Mouse (Mus musculus): ENCODE measurements around the gene Catip. TPM values are rescaled to one million over a fixed set of nuclear protein-coding genes. Genes with fewer than 3 reads are reported as not detected.
A peak's percentile ranks its signal among the peaks of the same experiment; 100 is the strongest.

Gene Catip
- polyA plus RNA-seq, 1 experiment from 2014 or later, result 1.1 TPM

DNA sequence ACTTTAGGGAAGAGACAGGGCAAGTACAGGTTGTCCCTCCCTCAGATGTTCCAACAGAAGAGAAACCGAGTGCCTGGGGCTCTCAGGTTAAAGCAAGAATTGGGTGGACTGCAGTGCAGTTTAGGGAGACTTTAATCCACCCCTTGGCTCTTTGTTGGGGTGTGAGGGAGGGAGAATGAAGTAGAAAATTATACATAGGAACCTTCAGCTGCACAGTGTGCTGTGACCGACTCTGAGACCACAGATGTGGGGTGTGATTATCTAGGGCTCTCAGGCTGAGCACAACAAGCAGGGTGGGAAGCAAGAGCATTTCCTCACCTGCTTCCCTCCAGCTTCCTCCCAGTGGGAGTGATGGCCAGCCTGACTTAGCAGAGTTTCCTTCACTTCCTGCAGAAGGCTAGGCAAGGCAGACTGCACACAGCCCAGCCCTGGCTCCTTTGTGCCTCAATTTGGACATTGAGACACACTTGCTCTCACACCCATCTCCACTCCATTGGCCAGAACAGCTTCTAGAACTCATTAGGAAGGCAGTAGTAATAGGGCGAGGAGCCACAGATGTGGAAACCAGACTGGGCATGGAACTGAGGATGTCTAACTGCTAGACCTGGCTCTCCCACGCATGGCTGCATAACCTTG lies 30.7 kb upstream of the Catip start:
- H3K36me3 ChIP-seq (ENCODE audit: control insufficient read depth, insufficient read depth, low read length), result no peaks in the 10 kb centered on the region
- 83% methylated on average over 4 of the region's 4 CpGs for WGBS
- H3K9ac ChIP-seq (ENCODE audit: low read depth, low read length), result no peak overlapping the region
- H3K27me3 ChIP-seq (ENCODE audit: control insufficient read depth, insufficient read depth, low read length), result no peaks in the 10 kb centered on the region
- H3K27ac ChIP-seq (ENCODE audit: low read depth, low read length), result no peak overlapping the region
- H3K4me3 ChIP-seq (ENCODE audit: low read depth, low read length), result no peak overlapping the region
- no peaks in the 10 kb centered on the region for H3K9me3 ChIP-seq (ENCODE audit: control insufficient read depth, low read length)
- no peak for ATAC-seq (ENCODE audit: low FRiP score)
- no peak for DNase-seq (ENCODE audit: low spot score)
- H3K4me2 ChIP-seq (replicated peaks; ENCODE audit: low read depth, low read length), result no peak overlapping the region
- peaks cover 6% of the 10 kb centered on the region for H3K4me1 ChIP-seq (replicated peaks; ENCODE audit: control insufficient read depth, insufficient read depth, low read length)

DNA sequence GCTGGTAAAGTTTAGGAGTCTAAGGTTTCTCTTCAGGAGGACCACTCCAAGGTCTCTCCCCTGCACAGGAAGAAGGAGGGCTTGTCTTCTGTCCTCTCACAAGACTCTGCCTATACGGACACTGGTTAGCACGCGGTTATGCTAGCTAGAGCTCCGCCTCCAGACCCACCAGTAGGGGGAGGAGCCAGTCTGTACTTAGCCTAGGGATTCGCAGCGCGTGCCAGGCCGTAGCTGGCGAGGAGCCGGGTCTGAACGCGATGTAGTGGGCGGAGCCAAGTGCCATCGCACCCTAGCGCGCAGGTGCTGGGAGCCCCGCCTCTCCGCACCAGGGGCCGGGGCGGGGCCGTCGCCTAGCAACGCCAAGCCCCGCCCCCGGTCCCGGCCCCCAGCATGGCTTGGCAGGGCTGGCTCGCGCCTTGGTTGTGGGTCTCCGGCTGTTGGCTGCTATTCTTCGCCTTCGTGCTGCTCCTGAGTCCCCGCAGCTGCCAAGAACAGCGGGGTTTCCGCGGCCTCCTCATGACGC lies 29.6 kb upstream of the Catip start:
- peak overlapping the region; percentile 52 for H3K9ac ChIP-seq (ENCODE audit: low read depth, low read length)
- ATAC-seq (ENCODE audit: low FRiP score) (peak; percentile 98), DNase-seq (ENCODE audit: low spot score) (peak; percentile 97)
- no peaks in the 10 kb centered on the region for H3K36me3 ChIP-seq (ENCODE audit: control insufficient read depth, insufficient read depth, low read length)
- peak overlapping the region; percentile 36 for H3K4me3 ChIP-seq (ENCODE audit: low read depth, low read length)
- peak overlapping the region; percentile 60 for H3K4me2 ChIP-seq (replicated peaks; ENCODE audit: low read depth, low read length)
- under 1% methylated on average over 36 of the region's 36 CpGs for WGBS
- 0 out of 2 replicates have a peak overlapping the region, but pooled peaks have one; percentile 31 for H3K27ac ChIP-seq (ENCODE audit: low read depth, low read length)
- H3K4me1 ChIP-seq (replicated peaks; ENCODE audit: control insufficient read depth, insufficient read depth, low read length), result peaks cover 6% of the 10 kb centered on the region
- H3K9me3 ChIP-seq (ENCODE audit: control insufficient read depth, low read length), result no peaks in the 10 kb centered on the region
- H3K27me3 ChIP-seq (ENCODE audit: control insufficient read depth, insufficient read depth, low read length), result no peaks in the 10 kb centered on the region

DNA sequence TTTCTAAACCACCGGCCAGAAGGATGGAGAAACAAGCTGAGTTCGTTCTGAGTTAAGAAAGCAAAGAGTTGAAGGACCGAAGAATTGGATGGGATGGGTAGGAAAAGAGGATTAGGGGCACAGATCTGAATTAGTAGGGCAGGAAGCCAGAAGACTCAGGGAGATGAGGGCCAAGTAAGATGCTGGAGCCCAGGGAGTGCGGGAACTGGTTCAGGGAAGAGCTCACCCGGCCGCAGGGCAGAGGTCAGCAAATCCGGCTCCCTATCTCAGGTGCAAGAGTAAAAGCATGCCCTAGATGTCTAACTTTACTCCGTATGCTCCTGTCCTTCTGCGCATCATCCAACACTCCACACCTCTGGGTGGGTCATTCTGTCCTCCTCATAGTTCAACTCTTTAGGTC lies 29.0 kb upstream of the Catip start:
- Histone ChIP-seq H3K4me1 (replicated peaks; ENCODE audit: control insufficient read depth, insufficient read depth, low read length) (peaks cover 6% of the 10 kb centered on the region), H3K9me3 (ENCODE audit: control insufficient read depth, low read length) (no peaks in the 10 kb centered on the region), H3K27me3 (ENCODE audit: control insufficient read depth, insufficient read depth, low read length) (no peaks in the 10 kb centered on the region), H3K4me2 (replicated peaks; ENCODE audit: low read depth, low read length) (peak overlapping the region; percentile 60), H3K27ac (ENCODE audit: low read depth, low read length) (0 out of 2 replicates have a peak overlapping the region, but pooled peaks have one; percentile 31), H3K9ac (ENCODE audit: low read depth, low read length) (peak overlapping the region; percentile 52), H3K36me3 (ENCODE audit: control insufficient read depth, insufficient read depth, low read length) (no peaks in the 10 kb centered on the region), H3K4me3 (ENCODE audit: low read depth, low read length) (peak overlapping the region; percentile 36)
- ATAC-seq (ENCODE audit: low FRiP score), result peak; percentile 13; the same call in 1 of the 2 replicates
- no peak for DNase-seq (ENCODE audit: low spot score)
- 5% methylated on average over 9 of the region's 9 CpGs for WGBS

DNA sequence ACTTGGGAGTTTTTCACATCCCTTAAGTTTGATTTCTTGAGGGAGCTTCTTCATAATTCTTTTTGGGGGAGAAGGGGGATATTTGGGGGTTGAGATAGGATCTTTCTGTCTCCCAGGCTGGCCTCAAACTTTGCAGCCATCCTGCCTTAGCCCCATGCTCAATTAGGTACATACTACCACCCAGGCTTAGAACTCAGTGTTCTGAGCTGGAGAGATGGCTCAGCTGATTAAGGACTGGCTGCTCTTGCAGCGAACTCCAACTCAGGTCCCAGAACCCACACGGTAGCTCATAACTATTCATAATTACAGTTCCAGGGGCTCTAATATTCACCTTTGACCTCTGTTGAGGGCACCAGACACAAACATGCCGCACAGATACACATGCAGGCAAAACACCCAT lies 27.3 kb upstream of the Catip start:
- Histone ChIP-seq H3K9ac (ENCODE audit: low read depth, low read length) (no peak overlapping the region), H3K9me3 (ENCODE audit: control insufficient read depth, low read length) (no peaks in the 10 kb centered on the region), H3K27me3 (ENCODE audit: control insufficient read depth, insufficient read depth, low read length) (no peaks in the 10 kb centered on the region), H3K4me3 (ENCODE audit: low read depth, low read length) (no peak overlapping the region), H3K27ac (ENCODE audit: low read depth, low read length) (no peak overlapping the region), H3K4me2 (replicated peaks; ENCODE audit: low read depth, low read length) (no peak overlapping the region), H3K4me1 (replicated peaks; ENCODE audit: control insufficient read depth, insufficient read depth, low read length) (peaks cover 6% of the 10 kb centered on the region), H3K36me3 (ENCODE audit: control insufficient read depth, insufficient read depth, low read length) (no peaks in the 10 kb centered on the region)
- no peak for ATAC-seq (ENCODE audit: low FRiP score)
- DNase-seq (ENCODE audit: low spot score), result no peak
- 72% methylated on average over 3 of the region's 3 CpGs for WGBS

DNA sequence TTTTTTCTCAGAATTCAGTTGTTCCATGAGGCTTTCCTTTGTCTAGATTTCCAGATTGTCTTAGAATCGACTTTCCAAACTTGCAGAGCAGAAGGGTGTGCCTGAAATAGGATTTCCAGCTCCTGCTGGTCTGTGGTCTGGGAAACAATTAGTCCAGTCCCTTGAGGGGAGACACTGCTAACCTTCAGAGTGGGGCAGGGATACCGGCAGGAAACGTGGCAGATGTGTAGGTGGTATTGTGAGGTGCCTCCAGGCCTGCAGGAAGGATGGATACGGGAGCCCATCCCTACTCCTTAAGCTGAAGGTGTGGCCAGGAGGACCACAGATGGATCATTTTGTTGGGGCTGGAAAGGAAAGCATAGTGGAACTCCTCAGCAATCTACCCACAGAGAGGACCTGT lies 26.9 kb upstream of the Catip start:
- H3K4me1 ChIP-seq (replicated peaks; ENCODE audit: control insufficient read depth, insufficient read depth, low read length), result peaks cover 6% of the 10 kb centered on the region

DNA sequence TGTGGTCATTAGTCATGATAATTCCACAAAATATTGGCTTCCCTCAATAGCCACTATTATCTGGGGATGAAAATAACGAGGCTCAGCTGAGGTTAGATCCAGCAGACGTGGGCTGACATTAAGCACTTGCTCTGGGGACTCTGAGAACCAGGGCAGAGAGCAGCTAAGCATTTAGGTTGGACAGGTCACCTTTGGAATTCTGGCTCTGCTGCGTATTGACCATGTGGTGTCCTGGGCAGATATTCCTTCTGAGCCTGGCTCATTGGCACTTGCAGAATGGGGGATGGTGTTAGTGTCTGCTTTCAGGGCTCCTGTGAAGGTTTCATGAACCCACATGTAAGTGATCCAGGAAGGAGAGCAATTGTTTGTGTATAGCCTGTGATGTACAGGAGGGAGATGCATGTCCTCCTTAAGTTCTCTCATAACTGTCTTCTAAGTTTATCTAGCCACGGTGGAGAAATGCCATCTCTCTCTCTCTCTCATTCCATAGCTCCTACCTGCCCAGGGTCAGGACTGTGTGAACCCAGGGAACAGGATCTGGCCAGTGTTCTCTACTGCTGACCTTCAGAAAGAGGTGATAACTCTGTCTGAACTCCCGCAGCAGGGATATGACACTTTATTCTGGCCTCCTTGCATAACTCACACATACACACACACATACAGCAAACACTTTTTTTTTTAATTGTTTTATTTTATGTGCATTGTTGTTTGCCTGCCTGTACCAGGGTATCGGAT lies 26.3 kb upstream of the Catip start:
- ATAC-seq (ENCODE audit: low FRiP score) (no peak), DNase-seq (ENCODE audit: low spot score) (no peak)
- Histone ChIP-seq H3K9me3 (ENCODE audit: control insufficient read depth, low read length) (no peaks in the 10 kb centered on the region), H3K36me3 (ENCODE audit: control insufficient read depth, insufficient read depth, low read length) (no peaks in the 10 kb centered on the region), H3K9ac (ENCODE audit: low read depth, low read length) (no peak overlapping the region), H3K4me1 (replicated peaks; ENCODE audit: control insufficient read depth, insufficient read depth, low read length) (peaks cover 6% of the 10 kb centered on the region), H3K4me3 (ENCODE audit: low read depth, low read length) (no peak overlapping the region), H3K27me3 (ENCODE audit: control insufficient read depth, insufficient read depth, low read length) (no peaks in the 10 kb centered on the region), H3K27ac (ENCODE audit: low read depth, low read length) (no peak overlapping the region), H3K4me2 (replicated peaks; ENCODE audit: low read depth, low read length) (no peak overlapping the region)
- 84% methylated on average over 6 of the region's 6 CpGs for WGBS

More for the DNA sequence above, 26.9 kb upstream of the Catip start:
- Histone ChIP-seq H3K27me3 (ENCODE audit: control insufficient read depth, insufficient read depth, low read length) (no peaks in the 10 kb centered on the region), H3K36me3 (ENCODE audit: control insufficient read depth, insufficient read depth, low read length) (no peaks in the 10 kb centered on the region), H3K27ac (ENCODE audit: low read depth, low read length) (no peak overlapping the region), H3K9ac (ENCODE audit: low read depth, low read length) (no peak overlapping the region), H3K4me2 (replicated peaks; ENCODE audit: low read depth, low read length) (no peak overlapping the region), H3K9me3 (ENCODE audit: control insufficient read depth, low read length) (no peaks in the 10 kb centered on the region), H3K4me3 (ENCODE audit: low read depth, low read length) (no peak overlapping the region)
- ATAC-seq (ENCODE audit: low FRiP score), result no peak
- DNase-seq (ENCODE audit: low spot score), result no peak
- WGBS, result 53% methylated on average over 4 of the region's 4 CpGs

DNA sequence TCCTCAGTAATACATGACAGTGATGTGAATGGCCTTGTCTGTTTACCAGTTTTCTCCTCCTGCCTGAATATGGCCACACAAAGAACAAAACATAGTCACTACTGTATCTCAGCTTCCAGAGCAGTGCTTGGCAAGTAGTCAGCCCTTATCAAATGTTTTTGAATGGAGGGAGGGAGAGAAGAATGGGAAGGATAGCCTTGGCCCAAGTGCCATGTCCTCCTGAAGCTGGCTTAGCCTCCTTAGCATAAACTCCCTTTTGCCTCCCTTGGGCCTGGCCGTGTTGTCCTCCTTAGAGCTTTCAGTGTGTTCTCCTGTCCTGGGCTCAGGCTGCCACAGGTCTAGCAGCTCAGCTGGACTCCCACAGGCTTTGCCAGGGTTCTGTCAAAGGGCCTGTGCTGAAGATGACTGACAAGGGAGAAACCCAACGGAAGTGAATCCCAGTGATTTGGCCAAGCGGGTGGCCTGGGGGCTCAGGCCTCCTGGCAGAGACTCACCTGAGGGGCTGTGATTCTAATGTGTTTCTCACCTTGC lies 24.6 kb upstream of the Catip start:
- Histone ChIP-seq H3K9ac (ENCODE audit: low read depth, low read length) (no peak overlapping the region), H3K27ac (ENCODE audit: low read depth, low read length) (no peak overlapping the region), H3K36me3 (ENCODE audit: control insufficient read depth, insufficient read depth, low read length) (no peaks in the 10 kb centered on the region), H3K9me3 (ENCODE audit: control insufficient read depth, low read length) (no peaks in the 10 kb centered on the region), H3K27me3 (ENCODE audit: control insufficient read depth, insufficient read depth, low read length) (no peaks in the 10 kb centered on the region), H3K4me1 (replicated peaks; ENCODE audit: control insufficient read depth, insufficient read depth, low read length) (peaks cover 6% of the 10 kb centered on the region), H3K4me2 (replicated peaks; ENCODE audit: low read depth, low read length) (no peak overlapping the region), H3K4me3 (ENCODE audit: low read depth, low read length) (no peak overlapping the region)
- DNase-seq (ENCODE audit: low spot score), result no peak
- no peak for ATAC-seq (ENCODE audit: low FRiP score)
- 86% methylated on average over 3 of the region's 3 CpGs for WGBS

DNA sequence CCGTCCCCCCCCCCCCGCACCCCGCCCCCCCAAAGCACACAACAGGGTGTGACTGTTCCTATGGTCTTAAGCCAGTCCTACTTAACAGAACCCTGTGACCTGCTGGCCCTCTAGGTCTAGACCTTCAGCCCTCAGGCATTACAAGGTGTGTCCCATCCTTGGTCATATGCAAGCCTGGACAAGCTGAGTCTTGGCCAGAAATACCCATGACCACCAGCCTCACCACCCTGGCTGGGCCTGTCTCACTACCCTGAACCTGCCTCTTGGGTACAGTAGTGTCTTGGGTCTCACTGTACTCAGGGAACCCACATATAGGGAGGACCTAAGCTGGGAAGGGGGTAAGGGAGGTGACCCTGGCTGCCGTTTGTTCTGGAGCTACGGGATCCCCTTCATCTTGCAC lies 23.9 kb upstream of the Catip start:
- H3K27me3 ChIP-seq (ENCODE audit: control insufficient read depth, insufficient read depth, low read length), result no peaks in the 10 kb centered on the region
- DNase-seq (ENCODE audit: low spot score) (no peak), ATAC-seq (ENCODE audit: low FRiP score) (no peak)
- WGBS, result 93% methylated on average over 3 of the region's 5 CpGs
- no peak overlapping the region for H3K4me2 ChIP-seq (replicated peaks; ENCODE audit: low read depth, low read length)
- H3K4me1 ChIP-seq (replicated peaks; ENCODE audit: control insufficient read depth, insufficient read depth, low read length), result peaks cover 5% of the 10 kb centered on the region
- H3K9me3 ChIP-seq (ENCODE audit: control insufficient read depth, low read length), result no peaks in the 10 kb centered on the region
- no peak overlapping the region for H3K27ac ChIP-seq (ENCODE audit: low read depth, low read length)
- no peak overlapping the region for H3K4me3 ChIP-seq (ENCODE audit: low read depth, low read length)
- H3K36me3 ChIP-seq (ENCODE audit: control insufficient read depth, insufficient read depth, low read length), result no peaks in the 10 kb centered on the region
- H3K9ac ChIP-seq (ENCODE audit: low read depth, low read length), result no peak overlapping the region
